Mouse (Mus musculus): ENCODE measurements around the gene Sec16b. TPM values are rescaled to one million over a fixed set of nuclear protein-coding genes. Genes with fewer than 3 reads are reported as not detected.

Gene Sec16b
- 1.1 TPM for polyA plus RNA-seq (2014; fragmentation: Illumina TruSeq; extraction: RNeasy Lipid Tissue Mini Kit (QIAGEN cat#74804); ENCODE audit: low read depth, low replicate concordance)

GRCm38 (mm10) chr1:157506522-157506921 lies at the start of gene Sec16b:
Gene Sec16b (plus strand): TSS chr1:157506728.

DNA sequence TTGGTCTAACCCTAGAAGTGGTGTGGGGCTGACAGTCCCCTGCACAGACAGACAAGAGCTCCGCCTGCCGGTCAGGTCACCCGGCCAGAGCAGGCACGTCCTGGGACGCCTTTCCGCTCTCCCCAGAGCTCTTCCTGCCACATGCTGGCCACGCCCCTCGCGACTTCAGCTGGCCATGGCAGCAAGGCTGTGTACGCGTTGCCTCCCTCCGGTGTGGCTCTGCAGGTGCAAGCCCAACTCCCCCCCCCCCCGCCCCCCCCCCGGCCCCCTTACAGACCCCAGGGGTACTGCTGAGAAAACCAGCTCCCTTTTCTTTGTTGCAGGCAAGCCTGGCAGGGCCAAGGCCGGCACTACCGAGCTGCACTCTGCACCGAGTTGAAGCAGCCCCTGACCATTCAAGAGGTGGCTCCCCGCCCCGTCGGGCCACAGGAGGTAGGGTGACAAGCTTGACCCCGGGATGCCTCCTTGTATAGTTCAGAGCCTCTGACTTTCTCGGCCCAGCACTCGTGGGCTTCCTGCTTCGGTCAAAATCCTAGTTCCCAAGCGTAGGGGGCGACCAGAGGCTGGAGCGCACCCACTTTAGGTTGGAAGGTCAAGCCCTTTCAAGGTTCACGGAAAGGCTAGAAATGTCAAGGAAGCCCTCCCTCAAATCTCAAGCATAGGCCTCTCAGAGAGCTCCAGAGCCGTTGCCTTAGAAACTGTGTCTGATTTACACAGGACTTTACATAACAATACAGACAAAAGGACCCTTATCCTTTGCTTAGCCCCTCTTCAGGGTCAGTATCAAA lies 47.9 kb upstream of the Sec16b start, which contains the start of gene Cryzl2:
TSS of gene Cryzl2 (plus strand) at position 157 of the 788 bp plus-strand sequence.

Other genes with a start within 250 kb of the Sec16b start
- gene Rasal2, start 94.1 kb upstream of the Sec16b start, polyA plus RNA-seq (2014; fragmentation: Illumina TruSeq; extraction: RNeasy Lipid Tissue Mini Kit (QIAGEN cat#74804); ENCODE audit: low read depth, low replicate concordance), result 15.8 TPM
- 258 TPM for gene Cryzl2, start 48.2 kb upstream of the Sec16b start, polyA plus RNA-seq (2014; fragmentation: Illumina TruSeq; extraction: RNeasy Lipid Tissue Mini Kit (QIAGEN cat#74804); ENCODE audit: low read depth, low replicate concordance)

All from kidney, adult 10 weeks (tissue).